Mouse (Mus musculus): ENCODE data around the gene Odaph.

GRCm38 (mm10) chr5:92011756-92012155 lies 24.5 kb downstream of the Odaph start:
- TF ChIP-seq CTCF (IDR thresholded peaks at IDR 0.05; ENCODE audit: insufficient read depth, low read length) (no peak), POLR2A (IDR thresholded peaks at IDR 0.05; ENCODE audit: borderline replicate concordance, extremely low read depth, low read depth, low read length) (no peak)

All from lung, adult 2 months (tissue).